Mouse (Mus musculus): ENCODE measurements around the gene Npas1. TPM values are rescaled to one million over a fixed set of nuclear protein-coding genes. Genes with fewer than 3 reads are reported as not detected.

Gene Npas1
- total RNA-seq, 4 experiments from 2014 or later: 0.48 TPM; not detected in 3

- no peak for DNase-seq
Measured at GRCm38 (mm10) chr7:16415426-16415825, 62.1 kb downstream of the Npas1 start.

DNA sequence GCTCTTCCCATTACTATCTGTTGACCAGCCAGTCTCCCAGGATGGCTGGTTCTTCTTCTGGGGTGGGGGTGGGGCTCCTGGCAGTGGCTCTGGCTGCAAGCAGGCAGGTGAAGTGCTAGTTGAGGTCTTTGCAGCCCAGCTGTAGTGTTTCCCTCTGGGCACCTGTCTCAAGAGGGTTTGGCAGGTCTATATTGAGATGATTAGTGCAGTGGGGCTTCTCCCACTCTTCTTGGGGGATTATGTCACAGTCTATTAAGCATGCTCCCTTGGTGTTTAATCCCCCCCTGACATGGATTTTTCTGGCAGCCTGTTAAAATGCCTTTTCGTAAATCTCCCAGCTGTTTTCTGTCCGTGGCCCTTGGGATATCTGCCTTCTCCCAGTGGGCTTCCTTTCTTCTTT, 64.6 kb downstream of the Npas1 start:
- no peak for DNase-seq

DNA sequence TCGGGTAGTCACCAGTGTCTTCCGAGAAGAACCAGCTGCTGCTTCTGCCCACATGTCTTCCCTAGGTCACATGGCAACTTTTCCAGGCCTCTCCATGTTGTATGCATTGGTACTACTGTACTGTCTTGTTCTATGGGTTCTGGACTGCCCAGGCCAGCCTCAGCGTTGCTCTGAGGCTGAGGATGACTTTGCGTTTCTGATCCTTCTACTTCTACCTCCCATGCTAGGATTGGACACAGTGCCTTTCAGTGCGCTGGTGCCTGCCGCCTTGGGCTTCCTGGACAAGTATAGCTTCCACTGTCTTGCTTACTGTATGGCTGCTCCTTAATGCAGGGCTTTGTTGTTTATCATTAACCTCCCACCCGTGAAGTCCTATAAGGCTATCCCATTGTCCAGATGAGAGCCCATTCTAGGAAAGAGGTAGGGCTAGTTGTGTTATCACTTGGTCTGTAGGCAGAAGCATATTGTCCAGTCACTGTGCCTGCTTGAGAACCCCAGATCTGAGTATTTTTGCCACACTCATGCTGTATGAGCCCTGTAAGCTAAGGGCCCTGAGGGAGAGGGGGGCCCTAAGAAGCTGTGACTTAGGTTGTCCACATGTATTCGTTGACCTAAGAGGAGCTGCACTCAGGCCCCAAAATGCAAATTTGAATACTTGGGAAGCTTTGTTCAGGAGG, 65.2 kb downstream of the Npas1 start:
- DNase-seq: no peak

- no peak for DNase-seq
Measured at GRCm38 (mm10) chr7:16411100-16411499, 66.4 kb downstream of the Npas1 start.

DNA sequence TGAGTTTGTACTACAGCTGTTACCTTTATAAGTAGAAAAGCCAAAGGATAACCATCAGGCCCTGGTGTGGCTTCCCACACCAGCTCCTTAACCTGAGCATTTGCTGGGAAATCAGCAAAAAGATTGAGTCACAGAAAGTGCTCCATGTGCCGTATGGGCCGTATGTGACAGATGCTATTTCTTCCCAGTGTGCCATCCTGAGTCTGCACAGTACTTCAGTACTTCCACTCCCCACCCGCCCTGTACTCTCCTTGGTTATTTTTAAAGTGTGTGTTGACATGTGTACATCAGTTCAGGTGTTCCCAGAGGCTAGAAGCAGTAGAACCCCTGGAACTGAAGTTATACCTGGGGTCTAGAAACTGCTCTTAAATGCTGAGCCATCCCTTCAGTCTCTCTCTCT, 70.5 kb downstream of the Npas1 start:
- no peak for DNase-seq

Other genes with a start within 250 kb of the Npas1 start
- 1 to 10 TPM in 1 of 4 experiments, under 1 TPM in 3; 0.41 to 1.0 (median 0.75) TPM for gene C5ar2, start 233.6 kb downstream of the Npas1 start, total RNA-seq (2022)
- 1 to 10 TPM; 5.4 to 9.8 (median 8.4) TPM for gene C5ar1, start 218.2 kb downstream of the Npas1 start, total RNA-seq (2022)
- gene Inafm1, start 204.1 kb downstream of the Npas1 start, total RNA-seq (2022): 10 to 100 TPM; 21.9 to 37.5 (median 28.8) TPM
- gene Ccdc9, start 190.9 kb downstream of the Npas1 start, total RNA-seq (2022): 100 to 1,000 TPM in 1 of 4 experiments, 10 to 100 TPM in 3; 48.7 to 119 (median 89.2) TPM
- 10 to 100 TPM in 1 of 4 experiments, 1 to 10 TPM in 3; 4.3 to 10.1 (median 5.2) TPM for gene Bbc3, start 169.3 kb downstream of the Npas1 start, total RNA-seq (2022)
- gene Sae1, start 89.9 kb downstream of the Npas1 start, total RNA-seq (2022): 10 to 100 TPM; 64.0 to 78.2 (median 67.5) TPM
- 10 to 100 TPM; 43.4 to 47.5 (median 46.2) TPM for gene Zc3h4, start 76.8 kb downstream of the Npas1 start, total RNA-seq (2022)
- 10 to 100 TPM; 55.2 to 93.9 (median 72.1) TPM for gene Tmem160, start 24.9 kb downstream of the Npas1 start, total RNA-seq (2022)
- 10 to 100 TPM; 65.6 to 76.6 (median 73.0) TPM for gene Arhgap35, start 137.3 kb upstream of the Npas1 start, total RNA-seq (2022)
- gene Ceacam15, start 198.0 kb upstream of the Npas1 start, total RNA-seq (2022): not detected
- gene Ceacam9, start 244.2 kb upstream of the Npas1 start, total RNA-seq (2022): not detected

Measured in adrenal gland, adult 8-10 months (tissue).